Mouse (Mus musculus): ENCODE data around the gene Fgf14. TPM values are rescaled to one million over a fixed set of nuclear protein-coding genes. Genes with fewer than 3 reads are reported as not detected.
"Not testable (repeated sequence)": the region's sequence is repeated elsewhere in the genome, so short reads cannot be mapped to it uniquely, and the experiment has no call there.

Fgf14 gene
- polyA plus RNA-seq, 1 experiment from 2014 or later: 10.5 TPM

DNA sequence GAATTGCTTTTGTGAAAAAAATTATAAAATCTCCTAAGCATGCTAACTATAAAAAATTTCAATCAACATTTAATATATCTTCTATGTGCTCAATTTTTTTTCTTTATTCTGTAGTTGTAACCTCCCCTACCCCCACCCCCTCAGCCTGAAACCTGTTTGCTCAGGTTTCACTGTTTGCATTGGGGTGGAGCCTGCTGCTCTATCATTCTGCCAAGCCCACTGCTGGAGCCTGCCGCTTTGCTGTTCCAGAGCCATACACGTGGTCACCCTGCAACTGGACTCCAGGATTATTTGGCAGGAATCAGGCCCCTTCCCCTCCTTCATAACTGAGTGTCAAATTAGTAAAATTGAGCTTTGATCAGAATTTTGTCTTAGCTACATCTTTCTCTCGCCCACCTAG is 237.6 kb downstream of the Fgf14 start:
- not testable (repeated sequence) for H3K4me3 ChIP-seq (ENCODE audit: low read depth, low read length); ATAC-seq (ENCODE audit: low FRiP score); H3K4me2 ChIP-seq; DNase-seq (ENCODE audit: low spot score, missing footprints); H3K36me3 ChIP-seq (ENCODE audit: control insufficient read depth, insufficient read depth, low read length); H3K27me3 ChIP-seq (ENCODE audit: control insufficient read depth, insufficient read depth, low read length); H3K9ac ChIP-seq (ENCODE audit: low read length); H3K9me3 ChIP-seq (ENCODE audit: control insufficient read depth, low read length); H3K4me1 ChIP-seq (ENCODE audit: control insufficient read depth, insufficient read depth, low read length); H3K27ac ChIP-seq (ENCODE audit: low read depth, low read length)
- 40% methylated on average over 3 of the region's 3 CpGs for WGBS

DNA sequence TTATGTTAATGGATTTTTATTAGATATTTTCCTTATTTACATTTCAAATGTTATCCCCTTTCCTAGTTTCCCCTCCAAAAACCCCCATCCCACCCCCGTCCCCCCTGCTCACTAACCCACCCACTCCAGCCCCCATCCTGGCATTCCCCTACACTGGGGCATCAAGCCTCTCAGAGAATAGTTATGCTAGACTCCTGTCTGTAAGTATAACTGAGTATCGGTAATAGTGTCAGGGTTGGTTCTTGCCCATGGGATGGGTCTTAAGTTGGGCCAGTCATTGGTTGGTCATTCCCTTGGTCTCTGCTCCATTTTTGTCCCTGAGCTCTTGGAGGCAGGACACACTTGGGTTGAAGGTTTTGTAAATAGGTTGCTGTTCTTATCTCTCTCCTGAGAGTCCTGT is 265.0 kb downstream of the Fgf14 start:
- Histone ChIP-seq H3K4me1 (ENCODE audit: control insufficient read depth, insufficient read depth, low read length) (no peaks in the 10 kb centered on the region), H3K27me3 (ENCODE audit: control insufficient read depth, insufficient read depth, low read length) (no peaks in the 10 kb centered on the region), H3K4me2 (no peak overlapping the region), H3K9ac (ENCODE audit: low read length) (no peak overlapping the region), H3K9me3 (ENCODE audit: control insufficient read depth, low read length) (no peaks in the 10 kb centered on the region), H3K27ac (ENCODE audit: low read depth, low read length) (no peak overlapping the region), H3K4me3 (ENCODE audit: low read depth, low read length) (no peak overlapping the region), H3K36me3 (ENCODE audit: control insufficient read depth, insufficient read depth, low read length) (no peaks in the 10 kb centered on the region)
- 74% methylated on average over 2 of the region's 2 CpGs for WGBS
- DNase-seq (ENCODE audit: low spot score, missing footprints): no peak
- 0 out of 2 replicates have a peak, but pooled peaks have one; percentile 41 for ATAC-seq (ENCODE audit: low FRiP score)

DNA sequence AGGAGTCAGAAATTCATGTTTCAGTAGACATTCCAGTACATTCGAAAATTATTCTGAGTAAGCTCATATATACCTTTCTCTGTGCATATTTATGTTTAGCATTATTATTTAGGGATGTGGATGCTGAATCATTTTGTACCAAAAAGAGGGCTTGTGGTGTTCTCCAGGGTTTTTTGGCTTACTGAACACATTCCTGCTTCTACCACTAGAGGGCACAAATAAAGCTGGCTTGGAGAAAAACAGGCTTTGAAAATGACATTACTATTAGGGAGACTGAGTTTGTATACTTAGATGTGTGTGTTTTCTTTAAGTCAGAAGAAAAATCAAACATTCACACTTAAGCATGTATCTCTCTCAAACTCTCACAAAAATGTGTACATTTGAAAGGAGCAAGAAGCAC is 266.0 kb downstream of the Fgf14 start:
- DNase-seq (ENCODE audit: low spot score, missing footprints) (peak; percentile 85), ATAC-seq (ENCODE audit: low FRiP score) (peak; percentile 40; the same call in 1 of the 2 replicates)
- H3K4me3 ChIP-seq (ENCODE audit: low read depth, low read length): no peak overlapping the region
- no peak overlapping the region for H3K4me2 ChIP-seq
- no peaks in the 10 kb centered on the region for H3K4me1 ChIP-seq (ENCODE audit: control insufficient read depth, insufficient read depth, low read length)
- H3K27me3 ChIP-seq (ENCODE audit: control insufficient read depth, insufficient read depth, low read length): no peaks in the 10 kb centered on the region
- no peaks in the 10 kb centered on the region for H3K36me3 ChIP-seq (ENCODE audit: control insufficient read depth, insufficient read depth, low read length)
- WGBS: 5% methylated on average over 1 of the region's 1 CpGs
- no peak overlapping the region for H3K9ac ChIP-seq (ENCODE audit: low read length)
- no peaks in the 10 kb centered on the region for H3K9me3 ChIP-seq (ENCODE audit: control insufficient read depth, low read length)
- H3K27ac ChIP-seq (ENCODE audit: low read depth, low read length): no peak overlapping the region

DNA sequence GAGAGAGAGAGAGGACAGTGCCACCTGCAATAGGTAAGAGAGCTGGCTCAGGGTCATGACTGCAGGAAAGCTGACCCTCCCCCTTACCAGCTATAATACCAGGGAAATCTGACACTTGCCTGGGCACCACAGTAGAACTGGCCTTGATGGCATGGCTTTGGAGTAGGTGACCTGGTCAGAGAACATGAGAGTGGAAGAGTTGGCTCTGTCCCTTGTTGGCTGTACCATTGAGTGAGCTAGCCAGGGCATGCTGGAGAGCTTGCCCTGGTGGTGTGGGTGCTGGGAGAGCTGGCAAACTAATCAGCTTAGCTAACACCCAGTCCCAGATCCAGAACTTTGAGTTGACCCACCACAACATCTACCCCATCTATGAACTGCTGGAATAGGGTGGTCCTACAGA is 348.5 kb downstream of the Fgf14 start:
- Histone ChIP-seq H3K27me3 (ENCODE audit: control insufficient read depth, insufficient read depth, low read length) (no peaks in the 10 kb centered on the region), H3K36me3 (ENCODE audit: control insufficient read depth, insufficient read depth, low read length) (no peaks in the 10 kb centered on the region), H3K4me1 (ENCODE audit: control insufficient read depth, insufficient read depth, low read length) (no peaks in the 10 kb centered on the region), H3K4me2 (no peak overlapping the region), H3K9ac (ENCODE audit: low read length) (no peak overlapping the region), H3K4me3 (ENCODE audit: low read depth, low read length) (no peak overlapping the region), H3K27ac (ENCODE audit: low read depth, low read length) (no peak overlapping the region), H3K9me3 (ENCODE audit: control insufficient read depth, low read length) (no peaks in the 10 kb centered on the region)
- DNase-seq (ENCODE audit: low spot score, missing footprints) (no peak), ATAC-seq (ENCODE audit: low FRiP score) (no peak)

DNA sequence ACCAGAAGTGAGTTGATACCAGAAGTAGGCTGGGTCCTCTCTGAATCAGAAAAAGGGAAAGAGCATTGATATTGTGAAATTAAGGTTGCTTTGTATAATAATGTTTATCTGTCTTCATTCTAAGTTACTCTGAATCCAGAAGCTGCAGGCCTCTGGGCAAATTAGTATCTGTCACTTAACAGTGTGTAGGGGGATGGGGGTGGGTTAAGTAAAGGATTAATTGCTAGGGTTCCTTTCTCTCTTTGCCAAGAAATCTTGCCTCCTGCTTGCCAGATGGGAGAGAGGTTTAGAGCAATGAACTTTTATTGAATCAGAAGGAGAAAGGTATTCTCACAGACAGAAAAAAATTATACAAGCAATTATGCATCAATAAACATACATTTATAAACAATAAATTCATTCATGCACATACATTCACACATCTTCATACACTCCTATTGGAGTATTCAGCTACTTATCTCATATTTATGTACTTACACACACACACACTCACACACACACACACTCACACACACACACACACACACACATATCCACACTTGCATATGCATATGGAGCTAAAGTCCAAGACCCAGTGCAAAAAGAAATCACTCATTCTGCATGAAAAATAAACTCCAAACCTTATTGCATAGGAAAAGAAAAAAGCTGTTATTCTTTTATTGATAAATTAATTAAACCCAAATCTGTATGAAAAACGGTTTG is 357.8 kb downstream of the Fgf14 start:
- no peak for ATAC-seq (ENCODE audit: low FRiP score)
- Histone ChIP-seq H3K9ac (ENCODE audit: low read length) (no peak overlapping the region), H3K4me3 (ENCODE audit: low read depth, low read length) (no peak overlapping the region), H3K4me1 (ENCODE audit: control insufficient read depth, insufficient read depth, low read length) (no peaks in the 10 kb centered on the region), H3K4me2 (no peak overlapping the region), H3K36me3 (ENCODE audit: control insufficient read depth, insufficient read depth, low read length) (no peaks in the 10 kb centered on the region), H3K27ac (ENCODE audit: low read depth, low read length) (no peak overlapping the region), H3K9me3 (ENCODE audit: control insufficient read depth, low read length) (no peaks in the 10 kb centered on the region), H3K27me3 (ENCODE audit: control insufficient read depth, insufficient read depth, low read length) (no peaks in the 10 kb centered on the region)
- WGBS: 57% methylated on average over 1 of the region's 1 CpGs
- no peak for DNase-seq (ENCODE audit: low spot score, missing footprints)

DNA sequence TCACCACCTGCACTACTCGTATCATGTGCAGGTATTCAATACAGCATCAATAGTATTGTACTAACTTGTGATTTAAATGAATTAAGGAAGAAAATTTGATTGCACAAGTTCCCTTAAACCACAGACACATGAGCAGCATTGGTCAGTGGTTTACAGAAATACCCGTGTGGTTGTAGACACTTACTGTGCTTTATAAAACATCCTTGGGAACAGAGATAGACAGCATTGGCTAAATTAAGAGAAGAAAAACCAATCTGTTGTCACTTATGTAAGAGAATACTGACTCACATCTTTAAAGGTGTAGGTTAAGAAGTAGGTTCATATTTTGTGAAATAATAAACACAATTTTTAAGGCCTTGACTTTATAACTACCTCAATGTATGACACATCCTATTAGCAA is 361.4 kb downstream of the Fgf14 start:
- Histone ChIP-seq H3K27me3 (ENCODE audit: control insufficient read depth, insufficient read depth, low read length) (no peaks in the 10 kb centered on the region), H3K4me1 (ENCODE audit: control insufficient read depth, insufficient read depth, low read length) (no peaks in the 10 kb centered on the region), H3K4me2 (no peak overlapping the region), H3K9me3 (ENCODE audit: control insufficient read depth, low read length) (no peaks in the 10 kb centered on the region), H3K9ac (ENCODE audit: low read length) (no peak overlapping the region), H3K4me3 (ENCODE audit: low read depth, low read length) (no peak overlapping the region), H3K27ac (ENCODE audit: low read depth, low read length) (no peak overlapping the region), H3K36me3 (ENCODE audit: control insufficient read depth, insufficient read depth, low read length) (no peaks in the 10 kb centered on the region)
- ATAC-seq (ENCODE audit: low FRiP score): no peak
- DNase-seq (ENCODE audit: low spot score, missing footprints): no peak
- WGBS: 91% methylated on average over 2 of the region's 2 CpGs

DNA sequence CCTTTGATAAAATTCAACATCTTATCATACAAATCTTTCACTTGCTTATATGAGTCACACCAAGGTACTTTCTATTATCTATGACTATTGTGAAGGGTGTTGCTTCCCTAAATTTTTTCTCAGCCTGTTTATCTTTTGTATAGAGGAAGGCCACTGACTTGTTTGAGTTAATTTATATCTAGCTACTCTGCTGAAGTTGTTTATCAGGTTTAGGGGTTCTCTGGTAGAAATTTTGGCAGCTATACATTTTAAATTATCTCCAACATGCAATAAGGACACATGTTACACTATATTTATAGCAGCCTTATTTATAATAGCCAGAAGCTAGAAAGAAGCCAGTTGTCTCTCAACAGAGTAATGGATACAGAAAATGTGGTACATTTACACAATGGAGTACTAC is 389.9 kb downstream of the Fgf14 start:
- Histone ChIP-seq H3K9ac (ENCODE audit: low read length) (no peak overlapping the region), H3K9me3 (ENCODE audit: control insufficient read depth, low read length) (no peaks in the 10 kb centered on the region), H3K4me3 (ENCODE audit: low read depth, low read length) (no peak overlapping the region), H3K36me3 (ENCODE audit: control insufficient read depth, insufficient read depth, low read length) (no peaks in the 10 kb centered on the region), H3K4me2 (no peak overlapping the region), H3K4me1 (ENCODE audit: control insufficient read depth, insufficient read depth, low read length) (no peaks in the 10 kb centered on the region), H3K27ac (ENCODE audit: low read depth, low read length) (no peak overlapping the region), H3K27me3 (ENCODE audit: control insufficient read depth, insufficient read depth, low read length) (no peaks in the 10 kb centered on the region)
- no peak for DNase-seq (ENCODE audit: low spot score, missing footprints)
- ATAC-seq (ENCODE audit: low FRiP score): no peak

DNA sequence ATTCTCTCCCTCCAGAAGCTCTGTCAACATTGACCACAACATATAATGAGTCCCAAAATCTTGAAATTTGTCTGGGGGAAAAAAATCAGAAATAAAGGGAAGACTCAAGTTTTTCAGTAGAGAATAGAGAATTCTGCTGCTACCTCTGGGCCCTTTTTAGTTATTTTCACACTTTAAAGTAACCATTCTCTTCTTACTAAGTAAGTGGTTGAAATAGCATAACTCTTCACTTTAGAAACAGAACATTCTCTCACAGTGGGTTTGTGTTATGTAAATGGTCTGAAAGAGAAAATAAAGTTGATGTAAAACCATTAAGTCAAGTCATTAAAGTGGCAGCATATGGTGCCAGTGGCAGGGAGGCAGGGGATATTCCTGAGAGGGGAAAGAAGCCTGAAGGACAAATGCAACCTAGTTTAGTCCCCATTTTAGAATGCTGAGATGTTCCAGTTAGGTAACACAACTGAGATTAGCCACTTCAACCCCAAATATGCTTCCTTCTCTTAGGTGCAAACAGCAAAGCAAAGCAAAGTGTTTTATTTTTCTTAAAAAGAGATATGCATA is 398.5 kb downstream of the Fgf14 start:
- DNase-seq (ENCODE audit: low spot score, missing footprints): no peak

DNA sequence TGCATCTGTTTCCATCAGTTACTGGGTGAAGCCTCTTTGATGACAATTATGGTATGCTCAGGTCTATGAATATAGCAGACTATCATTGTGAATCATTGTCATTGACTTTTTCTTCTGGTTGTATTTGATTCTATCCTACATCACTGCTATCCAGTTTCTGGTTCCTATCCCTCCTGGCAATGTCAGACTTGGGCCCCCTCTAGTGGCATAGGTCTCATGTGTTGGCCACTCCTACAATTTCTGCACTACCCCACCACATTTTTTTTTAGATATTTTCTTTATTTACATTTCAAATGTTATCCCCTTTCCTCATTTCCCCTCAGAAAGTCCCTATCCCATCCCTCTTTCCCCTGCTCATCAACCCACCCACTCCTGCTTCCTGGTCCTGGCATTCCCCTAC is 409.9 kb downstream of the Fgf14 start:
- Histone ChIP-seq H3K4me1 (ENCODE audit: control insufficient read depth, insufficient read depth, low read length) (no peaks in the 10 kb centered on the region), H3K4me3 (ENCODE audit: low read depth, low read length) (no peak overlapping the region), H3K9ac (ENCODE audit: low read length) (no peak overlapping the region), H3K27ac (ENCODE audit: low read depth, low read length) (no peak overlapping the region), H3K27me3 (ENCODE audit: control insufficient read depth, insufficient read depth, low read length) (no peaks in the 10 kb centered on the region), H3K36me3 (ENCODE audit: control insufficient read depth, insufficient read depth, low read length) (no peaks in the 10 kb centered on the region), H3K9me3 (ENCODE audit: control insufficient read depth, low read length) (no peaks in the 10 kb centered on the region), H3K4me2 (no peak overlapping the region)
- DNase-seq (ENCODE audit: low spot score, missing footprints): no peak
- no peak for ATAC-seq (ENCODE audit: low FRiP score)

More for the DNA sequence above, 398.5 kb downstream of the Fgf14 start:
- Histone ChIP-seq H3K4me3 (ENCODE audit: low read depth, low read length) (no peak overlapping the region), H3K27me3 (ENCODE audit: control insufficient read depth, insufficient read depth, low read length) (no peaks in the 10 kb centered on the region), H3K27ac (ENCODE audit: low read depth, low read length) (no peak overlapping the region), H3K4me1 (ENCODE audit: control insufficient read depth, insufficient read depth, low read length) (no peaks in the 10 kb centered on the region), H3K9me3 (ENCODE audit: control insufficient read depth, low read length) (no peaks in the 10 kb centered on the region), H3K9ac (ENCODE audit: low read length) (no peak overlapping the region), H3K36me3 (ENCODE audit: control insufficient read depth, insufficient read depth, low read length) (no peaks in the 10 kb centered on the region), H3K4me2 (no peak overlapping the region)
- ATAC-seq (ENCODE audit: low FRiP score): no peak

All from midbrain, embryonic 11.5 days (tissue).